Mouse (Mus musculus) hindbrain, embryonic 12.5 days (tissue): ENCODE data around the gene Sh3pxd2a. TPM values are rescaled to one million over a fixed set of nuclear protein-coding genes. Genes with fewer than 3 reads are reported as not detected.

Experiments
- ATAC-seq: fragments of 200-750 bp; cut with Nextera tagmentation; 2 replicates; pipeline ENCODE4 v1.8.0; 2017; ENCODE audit warnings: moderate TSS enrichment; ENCODE audit not compliant: low FRiP score
- H3K27ac ChIP-seq: fragments of 300-500 bp; sonication (generic); 2 replicates; pipeline ENCODE4 v1.5.1; 2016; ENCODE audit warnings: mild to moderate bottlenecking
- H3K27me3 ChIP-seq: fragments of 300-500 bp; sonication (generic); 2 replicates; pipeline ENCODE4 v1.6.1; 2016; ENCODE audit warnings: mild to moderate bottlenecking
- H3K36me3 ChIP-seq: fragments of 300-500 bp; sonication (generic); 2 replicates; pipeline ENCODE4 v1.6.1; 2016; ENCODE audit warnings: mild to moderate bottlenecking
- H3K4me1 ChIP-seq: fragments of 300-500 bp; sonication (generic); 2 replicates; pipeline ENCODE4 v1.6.1; 2016
- H3K4me2 ChIP-seq: fragments of 300-500 bp; sonication (generic); replicated peaks from 2 replicates; pipeline ENCODE4 v1.6.1; 2016; ENCODE audit warnings: mild to moderate bottlenecking
- H3K4me3 ChIP-seq: fragments of 300-500 bp; sonication (generic); 2 replicates; pipeline ENCODE4 v1.5.1; 2016; ENCODE audit warnings: mild to moderate bottlenecking
- H3K9ac ChIP-seq: fragments of 300-500 bp; sonication (generic); 2 replicates; pipeline ENCODE4 v1.6.1; 2016; ENCODE audit warnings: mild to moderate bottlenecking, moderate library complexity
- H3K9me3 ChIP-seq: fragments of 300-500 bp; sonication (generic); replicated peaks from 2 replicates; pipeline ENCODE4 v1.6.1; 2016; ENCODE audit warnings: mild to moderate bottlenecking
- WGBS: fragments of 180-500 bp; shearing (Covaris S2); methylation state at CpG from one replicate; pipeline ENCODE4 v1.1.7; 2016; 5-methylcytosine and 5-hydroxymethylcytosine counted together
- polyA plus RNA-seq: library from polyadenylated mRNA; unstranded; fragments of >200 nt; fragmentation: Nextera tagmentation; extraction: Ambion mirVana; gene quantifications from 2 replicates; pipeline ENCODE4 v1.2.1, GENCODE M21; 2016

The Sh3pxd2a gene
- polyA plus RNA-seq, 1 experiment from 2014 or later, result 3.9 TPM

GRCm38 (mm10) chr19:47487572-47487971, 23.4 kb upstream of the Sh3pxd2a start:
- Histone ChIP-seq H3K4me3 (no peak overlapping the region), H3K27ac (no peak overlapping the region), H3K4me2 (no peak overlapping the region), H3K36me3 (no peaks in the 10 kb centered on the region), H3K9me3 (no peaks in the 10 kb centered on the region), H3K4me1 (peaks cover 16% of the 10 kb centered on the region), H3K9ac (no peak overlapping the region), H3K27me3 (no peaks in the 10 kb centered on the region)
- WGBS, result 88% methylated on average over 9 of the region's 9 CpGs
- no peak for ATAC-seq

- 50% methylated on average over 9 of the region's 9 CpGs for WGBS
- no peak overlapping the region for H3K27ac ChIP-seq
- no peak overlapping the region for H3K9ac ChIP-seq
- no peaks in the 10 kb centered on the region for H3K36me3 ChIP-seq
- no peak overlapping the region for H3K4me2 ChIP-seq
- H3K4me1 ChIP-seq, result peaks cover 7% of the 10 kb centered on the region
- no peak overlapping the region for H3K4me3 ChIP-seq
- peaks cover 6% of the 10 kb centered on the region for H3K9me3 ChIP-seq
- H3K27me3 ChIP-seq, result no peaks in the 10 kb centered on the region
- no peak for ATAC-seq
These were observed 21.9 kb upstream of the Sh3pxd2a start for GRCm38 (mm10) chr19:47485997-47486566.

DNA sequence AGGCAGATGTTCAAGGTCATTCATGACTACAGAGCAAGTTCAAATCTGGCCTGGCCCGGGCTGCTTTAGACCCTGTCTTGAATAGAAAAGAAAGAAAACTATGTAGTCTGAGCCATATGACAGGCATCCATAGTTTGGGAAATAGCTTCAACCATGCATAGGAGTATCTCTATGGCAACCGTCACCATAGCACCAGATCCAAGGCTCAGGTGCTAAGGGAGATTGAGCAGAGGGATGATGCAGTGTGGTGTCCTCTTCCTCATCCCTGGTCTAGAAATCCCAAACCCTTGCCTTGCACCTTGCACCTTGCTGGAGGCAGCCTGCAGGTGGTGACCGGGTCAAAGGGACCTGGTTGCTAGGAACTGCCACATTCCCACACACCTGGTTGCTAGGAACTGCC, 19.9 kb upstream of the Sh3pxd2a start:
- Histone ChIP-seq H3K27ac (no peak overlapping the region), H3K4me2 (no peak overlapping the region), H3K4me3 (no peak overlapping the region), H3K9me3 (peaks cover 6% of the 10 kb centered on the region), H3K36me3 (no peaks in the 10 kb centered on the region), H3K27me3 (no peaks in the 10 kb centered on the region), H3K4me1 (peaks cover 7% of the 10 kb centered on the region), H3K9ac (no peak overlapping the region)
- no peak for ATAC-seq
- 81% methylated on average over 3 of the region's 3 CpGs for WGBS

GRCm38 (mm10) chr19:47483346-47483745, 19.1 kb upstream of the Sh3pxd2a start:
- Histone ChIP-seq H3K27ac (no peak overlapping the region), H3K36me3 (no peaks in the 10 kb centered on the region), H3K4me1 (peaks cover 7% of the 10 kb centered on the region), H3K4me3 (no peak overlapping the region), H3K9ac (no peak overlapping the region), H3K4me2 (no peak overlapping the region), H3K9me3 (peaks cover 6% of the 10 kb centered on the region), H3K27me3 (no peaks in the 10 kb centered on the region)
- no peak for ATAC-seq
- WGBS, result 57% methylated on average over 3 of the region's 3 CpGs

GRCm38 (mm10) chr19:47473453-47473852, 9.3 kb upstream of the Sh3pxd2a start:
- Histone ChIP-seq H3K27me3 (no peaks in the 10 kb centered on the region), H3K9me3 (no peaks in the 10 kb centered on the region), H3K4me2 (0 out of 2 replicates have a peak overlapping the region, but pooled peaks have one; percentile 17), H3K36me3 (no peaks in the 10 kb centered on the region), H3K27ac (0 out of 2 replicates have a peak overlapping the region, but pooled peaks have one; percentile 46), H3K4me3 (no peak overlapping the region), H3K4me1 (peaks cover 10% of the 10 kb centered on the region), H3K9ac (no peak overlapping the region)
- 63% methylated on average over 3 of the region's 3 CpGs for WGBS
- ATAC-seq, result no peak

GRCm38 (mm10) chr19:47472881-47473400, 8.7 kb upstream of the Sh3pxd2a start:
- Histone ChIP-seq H3K4me2 (0 out of 2 replicates have a peak overlapping the region, but pooled peaks have one; percentile 17), H3K4me1 (peaks cover 10% of the 10 kb centered on the region), H3K27ac (peak overlapping the region; percentile 46; the same call in 1 of the 2 replicates), H3K36me3 (no peaks in the 10 kb centered on the region), H3K9ac (no peak overlapping the region), H3K27me3 (no peaks in the 10 kb centered on the region), H3K9me3 (no peaks in the 10 kb centered on the region), H3K4me3 (no peak overlapping the region)
- ATAC-seq, result peak; percentile 72
- 40% methylated on average over 15 of the region's 15 CpGs for WGBS

DNA sequence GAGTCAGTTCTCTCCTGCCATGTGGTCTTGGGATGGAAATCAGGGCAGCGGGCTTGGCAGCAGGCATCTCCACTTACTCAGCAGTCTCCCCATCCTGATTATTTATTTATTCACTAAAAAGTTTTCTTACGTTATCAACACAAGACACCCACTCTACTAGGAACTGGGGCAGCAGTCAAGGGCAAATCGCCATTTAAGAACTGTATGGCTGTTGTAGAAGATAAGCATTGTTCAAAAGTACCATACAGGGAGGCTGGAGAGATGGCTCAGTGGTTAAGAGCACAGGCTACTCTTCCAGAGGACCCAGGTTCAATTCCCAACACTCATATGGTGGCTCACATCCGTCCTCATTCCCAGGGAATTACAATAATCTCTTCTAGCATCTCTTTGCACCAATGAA, 7.6 kb upstream of the Sh3pxd2a start:
- H3K4me2 ChIP-seq, result no peak overlapping the region
- no peaks in the 10 kb centered on the region for H3K36me3 ChIP-seq
- no peak for ATAC-seq
- H3K4me1 ChIP-seq, result peaks cover 10% of the 10 kb centered on the region
- no peak overlapping the region for H3K4me3 ChIP-seq
- H3K27ac ChIP-seq, result no peak overlapping the region
- no peak overlapping the region for H3K9ac ChIP-seq
- no peaks in the 10 kb centered on the region for H3K27me3 ChIP-seq
- H3K9me3 ChIP-seq, result no peaks in the 10 kb centered on the region
- WGBS, result 83% methylated on average over 4 of the region's 4 CpGs

GRCm38 (mm10) chr19:47468750-47469149, 4.5 kb upstream of the Sh3pxd2a start:
- Histone ChIP-seq H3K4me1 (peaks cover 13% of the 10 kb centered on the region), H3K27ac (no peak overlapping the region), H3K9ac (no peak overlapping the region), H3K4me2 (no peak overlapping the region), H3K36me3 (no peaks in the 10 kb centered on the region), H3K27me3 (no peaks in the 10 kb centered on the region), H3K4me3 (no peak overlapping the region), H3K9me3 (no peaks in the 10 kb centered on the region)
- ATAC-seq, result no peak
- WGBS, result 78% methylated on average over 3 of the region's 3 CpGs

- no peak for ATAC-seq
- Histone ChIP-seq H3K27ac (no peak overlapping the region), H3K36me3 (no peaks in the 10 kb centered on the region), H3K9ac (no peak overlapping the region), H3K27me3 (no peaks in the 10 kb centered on the region), H3K9me3 (no peaks in the 10 kb centered on the region), H3K4me2 (no peak overlapping the region), H3K4me3 (no peak overlapping the region), H3K4me1 (peaks cover 22% of the 10 kb centered on the region)
- 67% methylated on average over 8 of the region's 8 CpGs for WGBS
These were observed 2.6 kb upstream of the Sh3pxd2a start for GRCm38 (mm10) chr19:47466775-47467174.

- peak overlapping the region; percentile 91; the same call in 1 of the 2 replicates for H3K27ac ChIP-seq
- H3K4me2 ChIP-seq, result no peak overlapping the region
- no peak for ATAC-seq
- H3K9me3 ChIP-seq, result no peaks in the 10 kb centered on the region
- WGBS, result 64% methylated on average over 9 of the region's 9 CpGs
- no peaks in the 10 kb centered on the region for H3K27me3 ChIP-seq
- no peak overlapping the region for H3K4me3 ChIP-seq
- no peaks in the 10 kb centered on the region for H3K36me3 ChIP-seq
- peaks cover 30% of the 10 kb centered on the region for H3K4me1 ChIP-seq
- no peak overlapping the region for H3K9ac ChIP-seq
These were observed 1.3 kb upstream of the Sh3pxd2a start for GRCm38 (mm10) chr19:47465467-47465866.

DNA sequence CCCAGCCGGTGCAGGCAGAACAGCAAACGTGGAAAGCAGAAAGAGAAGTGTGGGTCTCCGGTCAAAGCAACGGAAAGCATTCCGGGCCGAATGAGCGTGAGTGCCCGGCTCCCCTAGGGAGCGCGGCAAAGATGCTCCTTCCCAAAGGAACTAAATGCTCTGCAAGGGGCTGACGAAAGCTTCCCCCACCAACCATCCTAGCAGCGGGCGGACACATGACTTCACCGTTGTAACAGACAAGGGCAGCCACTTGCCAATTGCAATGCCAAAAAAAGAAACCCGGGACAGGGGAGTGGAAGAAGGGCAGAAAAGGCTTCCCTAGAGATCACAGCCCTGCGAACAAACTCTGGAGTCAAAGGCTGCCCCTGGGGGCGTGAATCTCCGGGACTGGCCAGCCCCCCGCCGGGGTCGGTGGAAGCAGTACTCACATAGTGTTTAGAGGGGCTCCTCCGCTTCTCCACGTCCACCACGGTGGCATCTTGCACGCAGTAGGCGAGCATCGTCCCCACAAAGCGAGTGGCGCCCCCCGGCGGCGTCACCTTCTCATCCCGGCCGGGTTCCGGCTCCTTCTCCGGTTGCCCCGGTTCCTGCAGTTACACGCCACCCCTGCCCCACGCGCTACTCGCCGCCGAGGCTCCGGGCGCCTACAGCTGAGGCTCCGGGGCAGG, 431 bp downstream of the Sh3pxd2a start:
- H3K4me1 ChIP-seq, result peaks cover 43% of the 10 kb centered on the region

GRCm38 (mm10) chr19:47463206-47463605, 995 bp downstream of the Sh3pxd2a start:
- Histone ChIP-seq H3K4me3 (peak overlapping the region; percentile 74), H3K27me3 (no peaks in the 10 kb centered on the region), H3K9ac (peak overlapping the region; percentile 85), H3K4me1 (peaks cover 49% of the 10 kb centered on the region), H3K9me3 (no peaks in the 10 kb centered on the region), H3K4me2 (peak overlapping the region; percentile 86), H3K36me3 (no peaks in the 10 kb centered on the region), H3K27ac (peak overlapping the region; percentile 91; the same call in 1 of the 2 replicates)
- no peak for ATAC-seq
- under 1% methylated on average over 13 of the region's 13 CpGs for WGBS

More for the DNA sequence above, 431 bp downstream of the Sh3pxd2a start:
- WGBS, result under 1% methylated on average over 46 of the region's 46 CpGs
- Histone ChIP-seq H3K4me3 (peak overlapping the region; percentile 74), H3K36me3 (no peaks in the 10 kb centered on the region), H3K4me2 (peak overlapping the region; percentile 86), H3K9me3 (no peaks in the 10 kb centered on the region), H3K27ac (peak overlapping the region; percentile 91), H3K9ac (peak overlapping the region; percentile 85), H3K27me3 (no peaks in the 10 kb centered on the region)
- ATAC-seq, result peak; percentile 70
